Mouse (Mus musculus) liver, embryonic 14.5 days (tissue): Measurements from ENCODE around the gene Mipol1.

Experiments
- CTCF ChIP-seq: IDR thresholded peaks from 2 replicates; pipeline ENCODE4 v1.5.1; 2016; ENCODE audit warnings: antibody characterized with exemption, low read depth, control low read depth
- EP300 ChIP-seq: IDR thresholded peaks from 2 replicates; pipeline ENCODE4 v1.6.1; 2016; ENCODE audit warnings: antibody characterized with exemption, low read depth

DNA sequence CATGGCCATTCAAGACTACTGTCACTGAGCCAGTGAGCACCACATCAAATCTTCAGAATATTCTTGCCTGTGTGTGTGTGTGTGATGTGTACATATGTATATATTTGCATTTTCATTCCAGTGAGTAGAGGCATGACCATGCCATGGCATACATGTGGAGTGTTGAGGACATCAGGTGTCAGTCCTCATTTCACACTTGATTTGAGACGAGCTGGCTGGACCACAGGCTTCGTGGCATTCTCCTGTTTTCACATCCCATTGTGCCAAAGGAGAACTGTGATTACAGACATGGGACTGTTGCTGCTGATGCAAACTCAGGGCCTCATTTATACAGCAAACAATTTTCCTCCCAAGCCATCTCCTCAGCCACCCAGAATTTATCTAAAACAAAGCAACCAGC lies 132.5 kb downstream of the Mipol1 start:
- TF ChIP-seq EP300 (no peak), CTCF (no peak)
